In genomic region chr15:100755881-100756624, GRCm38 (mm10) we compare ENCODE assay signal across 18 mouse cellular contexts. TPM values are rescaled to one million over a fixed set of nuclear protein-coding genes. Genes with fewer than 3 reads are reported as not detected.
DNase-seq lines count a peak whose midpoint lies in the region; ATAC-seq and TF ChIP-seq lines count a peak whose summit lies in the region.
"Had no signal": no experiment of that assay in that cellular context is flagged by ENCODE, and none has a peak within 500 bp of the region (broad histone marks: within the 10 kb centered on the region; RNA-seq: fewer than 3 reads in every experiment).

No protein-coding gene starts in this region.

- TF ChIP-seq POLR2A in myocyte (IDR thresholded peaks at IDR 0.05; ENCODE audit: insufficient read length, low read depth): no peak

- no peaks in the 10 kb centered on the region for H3K79me2 ChIP-seq in myocyte (ENCODE audit: control insufficient read depth, insufficient read depth)

- H3K4me2 ChIP-seq in forebrain, postnatal 0 days (ENCODE audit: low read depth): 0 out of 2 replicates have a peak overlapping the region, but pooled peaks have one; percentile 42
- H3K4me2 ChIP-seq in forebrain, embryonic 16.5 days (ENCODE audit: low read length): no peak overlapping the region
- H3K4me2 ChIP-seq in myocyte (ENCODE audit: low read depth): no peak overlapping the region
- H3K4me2 ChIP-seq: liver, embryonic 13.5 days had no signal

- H3ac ChIP-seq in myocyte (ENCODE audit: control insufficient read depth, insufficient read length): no peak overlapping the region

- no peak overlapping the region for H3K4me3 ChIP-seq in forebrain, postnatal 0 days (ENCODE audit: low read depth, low read length)
- no peak overlapping the region for H3K4me3 ChIP-seq in forebrain, embryonic 16.5 days (replicated peaks; ENCODE audit: low read length)
- H3K4me3 ChIP-seq in E14TG2a.4 (replicated peaks; ENCODE audit: low read length) (0 out of 2 replicates have a peak overlapping the region, but pooled peaks have one; percentile 13), myocyte (no peak overlapping the region)
- H3K4me3 ChIP-seq: heart, embryonic 15.5 days; left cerebral cortex, adult 2 months; limb, embryonic 12.5 days; liver, embryonic 13.5 days; lung, embryonic 15.5 days had no signal

- 36% methylated on average over 3 of the region's 3 CpGs for WGBS in forebrain, postnatal 0 days
- WGBS in forebrain, embryonic 16.5 days: 52% methylated on average over 3 of the region's 3 CpGs

- H3K27me3 ChIP-seq in forebrain, postnatal 0 days (ENCODE audit: insufficient read depth, low read length): no peaks in the 10 kb centered on the region
- no peaks in the 10 kb centered on the region for H3K27me3 ChIP-seq in forebrain, embryonic 16.5 days (replicated peaks; ENCODE audit: control insufficient read depth, insufficient read depth, low read length)
- no peaks in the 10 kb centered on the region for H3K27me3 ChIP-seq in E14TG2a.4 (ENCODE audit: insufficient read depth, low read length)
- no peaks in the 10 kb centered on the region for H3K27me3 ChIP-seq in myocyte (ENCODE audit: control insufficient read depth, insufficient read depth, insufficient read length)

- no peak for TF ChIP-seq CTCF in forebrain, postnatal 0 days (IDR thresholded peaks at IDR 0.05; ENCODE audit: low read depth)
- TF ChIP-seq CTCF in E14TG2a.4 (conservative IDR thresholded peaks at IDR 0.05; ENCODE audit: low read length): no peak

- H3K4me1 ChIP-seq in forebrain, postnatal 0 days (ENCODE audit: insufficient read depth): peaks cover 7% of the 10 kb centered on the region; the same call in 1 of the 2 replicates
- peaks cover 15% of the 10 kb centered on the region for H3K4me1 ChIP-seq in forebrain, embryonic 16.5 days (replicated peaks; ENCODE audit: control insufficient read depth, insufficient read depth, low read length)
- peaks cover 59% of the 10 kb centered on the region for H3K4me1 ChIP-seq in E14TG2a.4 (replicated peaks; ENCODE audit: low read depth, low read length)

- H3K27ac ChIP-seq in forebrain, postnatal 0 days (ENCODE audit: low read depth, low read length): peak overlapping the region; percentile 70; the same call in 1 of the 2 replicates
- H3K27ac ChIP-seq in forebrain, embryonic 16.5 days (ENCODE audit: low read length): no peak overlapping the region; the same call in 1 of the 2 replicates
- H3K27ac ChIP-seq: gastrocnemius, adult 2 months; heart, embryonic 15.5 days; left cerebral cortex, adult 2 months; limb, embryonic 12.5 days; liver, embryonic 13.5 days; macrophage had no signal

- intact Hi-C loops in left cerebral cortex, postnatal 4 days (cut with DNase I): no loop called here

- DNase-seq in forebrain, postnatal 0 days: no peak
- peak; percentile 30 for DNase-seq in left cerebral cortex, postnatal 4 days
- DNase-seq in left cerebral cortex, adult 9 months (ENCODE audit: low spot score in 2 of 2): no peak
- DNase-seq in frontal cortex, postnatal 25 days (ENCODE audit: low spot score in 2 of 2): no peak
- DNase-seq: adrenal gland, adult 8-10 months; cerebellum, adult 18-20 months; gastrocnemius, adult 2 months; heart, adult 18-20 months; liver, embryonic 13.5 days; midbrain, embryonic 14.5 days had no signal

- no peaks in the 10 kb centered on the region for H3K9me3 ChIP-seq in forebrain, postnatal 0 days (ENCODE audit: low read length)
- no peaks in the 10 kb centered on the region for H3K9me3 ChIP-seq in forebrain, embryonic 16.5 days (ENCODE audit: control insufficient read depth, low read length)
- H3K9me3 ChIP-seq in E14TG2a.4 (ENCODE audit: low read length): no peaks in the 10 kb centered on the region
- H3K9me3 ChIP-seq: heart, embryonic 15.5 days; limb, embryonic 12.5 days; liver, embryonic 13.5 days; lung, embryonic 15.5 days had no signal

- no peak overlapping the region for H3K9ac ChIP-seq in forebrain, postnatal 0 days
- H3K9ac ChIP-seq in forebrain, embryonic 16.5 days (replicated peaks; ENCODE audit: low read depth, low read length): no peak overlapping the region; the same call in 1 of the 2 replicates
- H3K9ac ChIP-seq: limb, embryonic 12.5 days; liver, embryonic 13.5 days; lung, embryonic 15.5 days had no signal

- H3K36me3 ChIP-seq in forebrain, postnatal 0 days (ENCODE audit: insufficient read depth): no peaks in the 10 kb centered on the region
- H3K36me3 ChIP-seq in forebrain, embryonic 16.5 days (ENCODE audit: control insufficient read depth, insufficient read depth): no peaks in the 10 kb centered on the region
- H3K36me3 ChIP-seq in E14TG2a.4 (ENCODE audit: insufficient read depth, low read length) (no peaks in the 10 kb centered on the region), myocyte (ENCODE audit: control insufficient read depth, insufficient read depth) (no peaks in the 10 kb centered on the region)
- H3K36me3 ChIP-seq: heart, embryonic 15.5 days; limb, embryonic 12.5 days; liver, embryonic 13.5 days; lung, embryonic 15.5 days had no signal

- no peak for ATAC-seq in forebrain, postnatal 0 days
- ATAC-seq in forebrain, embryonic 16.5 days: no peak

TF ChIP-seq in myocyte, 11 proteins besides CTCF, POLR2A, EP300 and RAD21:
- TF ChIP-seq REST (IDR thresholded peaks at IDR 0.05; ENCODE audit: insufficient read depth, insufficient read length) (no peak), SRF (IDR thresholded peaks at IDR 0.05; ENCODE audit: control insufficient read depth, insufficient read length, low read depth) (peak; percentile 45), MYOD1 (IDR thresholded peaks at IDR 0.05; ENCODE audit: control insufficient read depth in 1 of 3, insufficient read length in 2 of 3, low read depth in 2 of 3) (no peak), MYOG (IDR thresholded peaks at IDR 0.05; ENCODE audit: control insufficient read depth in 1 of 3, insufficient read depth in 1 of 3, insufficient read length in 2 of 3, low read depth in 2 of 3) (no peak), TCF12 (IDR thresholded peaks at IDR 0.05; ENCODE audit: insufficient read depth, poor library complexity, severe bottlenecking) (no peak), USF1 (IDR thresholded peaks at IDR 0.05; ENCODE audit: low read depth) (no peak)

RNA-seq across cellular contexts. Expression of gene Slc4a8, which starts 5.5 kb away (rescaled TPM):
- total RNA-seq in forebrain, postnatal 0 days (2014; rRNA removed): 17.8 and 38.3 TPM in 2 replicates
- 30.3 and 31.2 TPM in 2 replicates for polyA plus RNA-seq in forebrain, postnatal 0 days (2015; fragmentation: Nextera tagmentation; extraction: Ambion mirVana)
- 20.8 and 25.7 TPM in 2 replicates for polyA plus RNA-seq in forebrain, embryonic 16.5 days (2015; fragmentation: Nextera tagmentation; extraction: Ambion mirVana)
- 10 to 100 TPM; 70.6 to 78.6 TPM for total RNA-seq in left cerebral cortex, postnatal 4 days (2021)
- polyA plus RNA-seq in myocyte (2012; fragmentation: generic; extraction: Trizol): 13.3 TPM

RNA-seq across cellular contexts. Expression of gene Galnt6, which starts 26.9 kb away (rescaled TPM):
- total RNA-seq in forebrain, postnatal 0 days (2014; rRNA removed): 0.77 and 1.5 TPM in 2 replicates
- 0.24 and 0.47 TPM in 2 replicates for polyA plus RNA-seq in forebrain, postnatal 0 days (2015; fragmentation: Nextera tagmentation; extraction: Ambion mirVana)
- 0.34 and 0.39 TPM in 2 replicates for polyA plus RNA-seq in forebrain, embryonic 16.5 days (2015; fragmentation: Nextera tagmentation; extraction: Ambion mirVana)
- total RNA-seq in left cerebral cortex, postnatal 4 days (2021): under 1 TPM; 0.34 to 0.40 TPM
- 26.0 TPM for polyA plus RNA-seq in myocyte (2012; fragmentation: generic; extraction: Trizol)

Comparison
In these comparisons a context has a peak if more than half of its experiments do, and no peak if none do; other contexts are left out.
1. RNA of gene Galnt6, which starts 26.9 kb away (polyA plus RNA-seq): 26.0 TPM in myocyte (single experiment); 0.24 to 0.47 TPM in forebrain, postnatal 0 days and 0.34 to 0.39 TPM in forebrain, embryonic 16.5 days; every median in the first group is over 10 times any median in the second.